Mouse (Mus musculus): ENCODE results near the gene Ghdc. TPM values are rescaled to one million over a fixed set of nuclear protein-coding genes. Genes with fewer than 3 reads are reported as not detected.

Ghdc gene
- total and polyA plus RNA-seq, 2 experiments from 2014 or later, result 4.4 to 7.3 TPM

GRCm38 (mm10) chr11:100816342-100816741, 45.6 kb upstream of the Ghdc start:
- ATAC-seq, result no peak

DNA sequence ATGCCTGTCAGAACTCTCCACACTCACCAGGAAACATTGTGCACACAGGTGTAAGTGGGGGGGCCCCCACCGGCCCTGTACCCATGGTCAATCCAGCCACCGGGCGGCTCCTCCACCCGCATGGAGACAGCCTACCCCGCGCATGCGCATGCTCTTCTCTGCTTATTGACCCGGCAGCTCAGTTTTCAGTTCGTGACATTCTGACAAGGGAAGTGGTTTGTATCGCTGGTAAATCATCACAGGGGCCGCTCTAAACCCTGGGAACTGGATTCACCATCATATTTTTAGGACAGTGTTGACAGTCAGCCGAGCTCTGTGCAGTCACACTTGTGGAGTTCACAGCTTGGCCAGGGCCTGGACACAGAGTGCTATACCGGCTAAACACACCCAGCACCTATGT, 43.7 kb upstream of the Ghdc start:
- H3K4me2 ChIP-seq (ENCODE audit: low read depth), result no peak overlapping the region
- no peak overlapping the region for H3K9ac ChIP-seq
- ATAC-seq (no peak), DNase-seq (no peak)
- no peak overlapping the region for H3K27ac ChIP-seq (ENCODE audit: low read depth, low read length)
- H3K9me3 ChIP-seq (ENCODE audit: low read length), result no peaks in the 10 kb centered on the region
- H3K27me3 ChIP-seq (ENCODE audit: insufficient read depth, low read length), result no peaks in the 10 kb centered on the region
- WGBS, result 83% methylated on average over 13 of the region's 13 CpGs
- no peak for TF ChIP-seq CTCF (IDR thresholded peaks at IDR 0.05; ENCODE audit: low read depth)
- H3K4me1 ChIP-seq (ENCODE audit: insufficient read depth), result no peaks in the 10 kb centered on the region
- no peaks in the 10 kb centered on the region for H3K36me3 ChIP-seq (ENCODE audit: insufficient read depth)
- H3K4me3 ChIP-seq (ENCODE audit: low read depth, low read length), result no peak overlapping the region

More at GRCm38 (mm10) chr11:100816342-100816741, 45.6 kb upstream of the Ghdc start:
- no peaks in the 10 kb centered on the region for H3K4me1 ChIP-seq (ENCODE audit: insufficient read depth)
- H3K36me3 ChIP-seq (ENCODE audit: insufficient read depth), result no peaks in the 10 kb centered on the region
- no peak overlapping the region for H3K27ac ChIP-seq (ENCODE audit: low read depth, low read length)
- DNase-seq, result no peak
- 89% methylated on average over 3 of the region's 3 CpGs for WGBS
- H3K4me3 ChIP-seq (ENCODE audit: low read depth, low read length), result no peak overlapping the region
- no peak overlapping the region for H3K4me2 ChIP-seq (ENCODE audit: low read depth)
- H3K9me3 ChIP-seq (ENCODE audit: low read length), result no peaks in the 10 kb centered on the region
- H3K27me3 ChIP-seq (ENCODE audit: insufficient read depth, low read length), result no peaks in the 10 kb centered on the region
- TF ChIP-seq CTCF (IDR thresholded peaks at IDR 0.05; ENCODE audit: low read depth), result no peak
- no peak overlapping the region for H3K9ac ChIP-seq

GRCm38 (mm10) chr11:100811132-100811531, 40.4 kb upstream of the Ghdc start:
- ATAC-seq (no peak), DNase-seq (no peak)
- peak; percentile 29; the same call in 1 of the 2 replicates for TF ChIP-seq CTCF (IDR thresholded peaks at IDR 0.05; ENCODE audit: low read depth)
- Histone ChIP-seq H3K27ac (ENCODE audit: low read depth, low read length) (no peak overlapping the region), H3K36me3 (ENCODE audit: insufficient read depth) (no peaks in the 10 kb centered on the region), H3K9ac (no peak overlapping the region), H3K27me3 (ENCODE audit: insufficient read depth, low read length) (no peaks in the 10 kb centered on the region), H3K4me3 (ENCODE audit: low read depth, low read length) (no peak overlapping the region), H3K4me2 (ENCODE audit: low read depth) (no peak overlapping the region), H3K4me1 (ENCODE audit: insufficient read depth) (no peaks in the 10 kb centered on the region), H3K9me3 (ENCODE audit: low read length) (no peaks in the 10 kb centered on the region)
- 94% methylated on average over 2 of the region's 2 CpGs for WGBS

- no peaks in the 10 kb centered on the region for H3K36me3 ChIP-seq (ENCODE audit: insufficient read depth)
- no peak overlapping the region for H3K9ac ChIP-seq
- H3K9me3 ChIP-seq (ENCODE audit: low read length), result no peaks in the 10 kb centered on the region
- no peaks in the 10 kb centered on the region for H3K27me3 ChIP-seq (ENCODE audit: insufficient read depth, low read length)
- H3K4me3 ChIP-seq (ENCODE audit: low read depth, low read length), result no peak overlapping the region
- DNase-seq, result no peak
- no peak overlapping the region for H3K4me2 ChIP-seq (ENCODE audit: low read depth)
- no peak overlapping the region for H3K27ac ChIP-seq (ENCODE audit: low read depth, low read length)
- TF ChIP-seq CTCF (IDR thresholded peaks at IDR 0.05; ENCODE audit: low read depth), result no peak
- 92% methylated on average over 9 of the region's 9 CpGs for WGBS
- ATAC-seq, result no peak
- H3K4me1 ChIP-seq (ENCODE audit: insufficient read depth), result no peaks in the 10 kb centered on the region
These were observed 39.8 kb upstream of the Ghdc start for GRCm38 (mm10) chr11:100810516-100810915.

DNA sequence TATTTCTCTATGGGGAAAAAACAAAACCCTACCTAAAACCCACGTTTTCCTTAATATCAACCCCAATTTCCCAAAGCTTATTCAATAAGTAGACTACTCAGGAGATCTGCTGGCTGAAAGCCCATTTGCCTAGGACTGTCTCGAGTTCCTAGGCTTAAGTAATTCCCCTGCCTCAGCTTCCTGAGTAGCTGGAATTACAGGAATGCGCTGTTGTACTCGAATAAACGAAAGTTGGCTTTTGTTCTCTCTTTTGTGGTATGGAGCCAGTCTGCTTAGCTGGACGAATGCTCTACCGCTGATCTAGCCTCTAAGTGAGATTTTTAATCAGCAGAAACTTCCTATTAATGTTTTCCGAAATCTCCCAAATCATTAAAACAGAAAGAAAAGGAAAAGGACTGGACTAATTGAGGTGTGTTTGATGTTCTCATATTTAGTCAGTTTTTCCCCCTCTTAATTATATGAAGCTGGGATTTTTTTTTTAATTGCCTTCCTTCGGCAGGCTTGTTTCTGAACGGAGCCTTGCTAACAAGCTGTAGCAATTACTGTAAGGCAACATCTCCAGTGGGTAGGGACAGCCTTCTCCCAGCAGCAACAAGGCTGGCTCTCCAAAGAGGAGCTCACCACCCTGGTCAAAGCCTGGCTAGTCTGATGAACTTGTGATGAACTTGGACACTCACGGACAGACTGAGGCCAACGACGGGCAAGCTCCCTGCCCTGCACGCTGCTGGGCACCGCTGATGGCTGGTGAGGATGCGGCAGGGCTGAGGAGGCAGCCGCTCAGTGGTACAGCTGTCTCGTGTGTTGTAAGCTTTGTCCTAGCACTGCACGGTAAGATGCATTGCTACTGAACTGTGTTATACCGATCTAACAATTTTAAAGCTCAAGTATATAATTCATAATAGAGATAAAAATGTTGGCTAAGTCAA, 35.9 kb upstream of the Ghdc start:
- H3K4me2 ChIP-seq (ENCODE audit: low read depth), result no peak overlapping the region
- no peaks in the 10 kb centered on the region for H3K9me3 ChIP-seq (ENCODE audit: low read length)
- TF ChIP-seq CTCF (IDR thresholded peaks at IDR 0.05; ENCODE audit: low read depth), result no peak
- peaks cover 9% of the 10 kb centered on the region for H3K36me3 ChIP-seq (ENCODE audit: insufficient read depth)
- ATAC-seq (no peak), DNase-seq (no peak)
- H3K4me1 ChIP-seq (ENCODE audit: insufficient read depth), result no peaks in the 10 kb centered on the region
- H3K27me3 ChIP-seq (ENCODE audit: insufficient read depth, low read length), result no peaks in the 10 kb centered on the region
- H3K9ac ChIP-seq, result no peak overlapping the region
- H3K27ac ChIP-seq (ENCODE audit: low read depth, low read length), result no peak overlapping the region
- no peak overlapping the region for H3K4me3 ChIP-seq (ENCODE audit: low read depth, low read length)
- WGBS, result 36% methylated on average over 20 of the region's 20 CpGs

DNA sequence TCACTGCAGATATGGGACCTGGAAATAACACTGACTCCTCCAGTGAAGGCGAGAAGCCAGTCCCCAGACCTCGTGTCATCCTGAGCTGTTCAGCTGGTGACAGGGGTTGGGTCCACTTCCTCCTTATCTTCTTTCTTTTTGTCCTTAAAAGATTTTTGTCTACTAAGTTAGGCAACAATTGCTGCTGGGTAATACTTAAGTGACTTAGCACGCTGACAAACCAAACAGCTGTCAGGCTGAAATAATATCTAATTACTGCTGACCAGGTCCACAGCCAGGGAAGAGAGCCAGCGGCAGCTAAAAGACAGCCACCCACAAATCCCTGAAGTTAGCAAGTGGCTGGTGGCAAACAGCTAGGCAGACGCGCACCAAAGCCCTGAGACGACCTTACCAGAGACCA, 34.8 kb upstream of the Ghdc start:
- DNase-seq, result no peak
- H3K27ac ChIP-seq (ENCODE audit: low read depth, low read length), result no peak overlapping the region
- peaks cover 12% of the 10 kb centered on the region for H3K36me3 ChIP-seq (ENCODE audit: insufficient read depth)
- H3K9ac ChIP-seq, result no peak overlapping the region
- H3K4me1 ChIP-seq (ENCODE audit: insufficient read depth), result no peaks in the 10 kb centered on the region
- WGBS, result 78% methylated on average over 7 of the region's 7 CpGs
- no peaks in the 10 kb centered on the region for H3K27me3 ChIP-seq (ENCODE audit: insufficient read depth, low read length)
- H3K9me3 ChIP-seq (ENCODE audit: low read length), result no peaks in the 10 kb centered on the region
- H3K4me3 ChIP-seq (ENCODE audit: low read depth, low read length), result no peak overlapping the region
- ATAC-seq, result no peak
- TF ChIP-seq CTCF (IDR thresholded peaks at IDR 0.05; ENCODE audit: low read depth), result no peak
- no peak overlapping the region for H3K4me2 ChIP-seq (ENCODE audit: low read depth)

DNA sequence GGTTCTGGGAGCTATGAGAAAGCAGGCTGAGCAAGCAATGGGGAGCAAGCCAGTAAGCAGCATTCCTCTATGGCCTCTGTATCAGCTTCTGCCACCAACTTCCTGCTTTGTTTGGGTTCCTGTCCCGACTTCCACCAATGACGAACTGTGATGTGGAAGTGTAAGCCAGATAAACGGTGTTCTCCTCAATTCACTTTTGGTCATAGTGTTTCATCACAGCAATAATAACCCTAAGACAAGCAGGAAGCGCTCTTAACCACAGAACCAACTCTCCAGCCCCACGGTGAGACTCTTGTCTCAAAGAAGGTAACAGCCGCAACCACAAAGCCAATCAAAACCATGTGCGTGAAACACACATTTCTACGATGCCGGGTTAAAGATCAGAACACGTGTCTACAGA, 33.7 kb upstream of the Ghdc start:
- no peaks in the 10 kb centered on the region for H3K27me3 ChIP-seq (ENCODE audit: insufficient read depth, low read length)
- H3K36me3 ChIP-seq (ENCODE audit: insufficient read depth), result peaks cover 12% of the 10 kb centered on the region
- H3K4me3 ChIP-seq (ENCODE audit: low read depth, low read length), result no peak overlapping the region
- 96% methylated on average over 10 of the region's 10 CpGs for WGBS
- H3K4me2 ChIP-seq (ENCODE audit: low read depth), result no peak overlapping the region
- no peak for TF ChIP-seq CTCF (IDR thresholded peaks at IDR 0.05; ENCODE audit: low read depth)
- H3K27ac ChIP-seq (ENCODE audit: low read depth, low read length), result no peak overlapping the region
- ATAC-seq (no peak), DNase-seq (no peak)
- H3K4me1 ChIP-seq (ENCODE audit: insufficient read depth), result no peaks in the 10 kb centered on the region
- no peak overlapping the region for H3K9ac ChIP-seq
- H3K9me3 ChIP-seq (ENCODE audit: low read length), result no peaks in the 10 kb centered on the region
